8 mouse cellular contexts compared by ENCODE assay signal in the genomic region with DNA sequence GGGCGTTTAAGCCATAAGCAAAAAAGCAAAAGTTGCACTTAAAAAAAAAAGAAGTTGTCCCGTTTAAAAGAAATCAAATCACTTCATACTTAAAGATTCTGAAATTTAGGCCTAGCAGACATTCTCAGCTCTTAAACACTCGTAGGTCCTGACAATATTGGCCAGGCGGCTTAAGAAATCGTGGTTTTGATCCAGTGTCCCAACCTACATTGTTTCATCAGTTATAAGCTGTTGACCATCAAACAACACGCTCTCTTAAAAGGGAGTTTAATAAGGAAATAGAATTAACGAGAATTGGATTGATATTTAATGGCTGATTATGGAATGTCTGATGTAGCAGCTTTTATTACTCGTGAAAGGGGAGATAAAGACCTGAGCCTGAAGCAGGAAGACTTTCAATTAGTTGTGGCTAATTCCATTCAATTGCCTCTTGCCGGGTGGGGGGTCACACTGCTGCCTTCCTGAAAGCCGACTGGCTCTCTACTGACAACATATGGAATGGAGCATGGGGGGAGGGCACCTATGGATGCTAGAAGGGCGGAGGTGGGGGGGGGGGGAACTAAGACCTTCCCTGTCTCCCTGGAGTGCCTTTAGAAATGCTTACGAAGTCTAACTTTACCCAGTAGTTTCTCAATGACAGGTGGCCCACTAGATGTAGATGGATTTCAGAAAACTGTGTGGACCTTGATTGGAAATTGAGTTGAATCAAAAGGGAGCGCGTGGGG. TPM values are rescaled to one million over a fixed set of nuclear protein-coding genes. Genes with fewer than 3 reads are reported as not detected.
DNase-seq lines count a peak whose midpoint lies in the region; ATAC-seq lines count a peak whose summit lies in the region.

No protein-coding gene starts in this region.

- H3K4me2 ChIP-seq in heart, embryonic 11.5 days, result peak overlapping the region; percentile 97
- H3K4me2 ChIP-seq in hindbrain, embryonic 15.5 days, result peak overlapping the region; percentile 96
- peak overlapping the region; percentile 98 for H3K4me2 ChIP-seq in midbrain, embryonic 16.5 days (ENCODE audit: low read length)

- H3K27me3 ChIP-seq in heart, embryonic 11.5 days (ENCODE audit: control insufficient read depth, insufficient read depth, low read length), result peaks cover 54% of the 10 kb centered on the region
- no peaks in the 10 kb centered on the region for H3K27me3 ChIP-seq in hindbrain, embryonic 15.5 days
- H3K27me3 ChIP-seq in midbrain, embryonic 16.5 days (ENCODE audit: control insufficient read depth, insufficient read depth, low read depth, low read length), result peaks cover 3% of the 10 kb centered on the region; the same call in 1 of the 2 replicates

- no peak for ATAC-seq in heart, embryonic 11.5 days (replicated peaks; ENCODE audit: insufficient number of reproducible peaks, low FRiP score, low TSS enrichment)
- ATAC-seq in hindbrain, embryonic 15.5 days (ENCODE audit: low FRiP score, low read depth), result no peak
- no peak for ATAC-seq in midbrain, embryonic 16.5 days

- H3K4me1 ChIP-seq in heart, embryonic 11.5 days (ENCODE audit: control insufficient read depth, insufficient read depth, low read length), result peaks cover 2% of the 10 kb centered on the region; the same call in 1 of the 2 replicates
- peaks cover 28% of the 10 kb centered on the region for H3K4me1 ChIP-seq in hindbrain, embryonic 15.5 days (replicated peaks)
- H3K4me1 ChIP-seq in midbrain, embryonic 16.5 days (ENCODE audit: control insufficient read depth, insufficient read depth, low read length), result peaks cover 26% of the 10 kb centered on the region

- intact Hi-C loops in heart, postnatal 36 days (cut with DNase I), result no loop called here

- no peak for DNase-seq in heart, postnatal 36 days
- peak; percentile 50 for DNase-seq in adipocyte (ENCODE audit: low spot score)
- DNase-seq in gastrocnemius, adult 18-20 months (ENCODE audit: low spot score), result no peak
- DNase-seq in urinary bladder, adult 2 months (ENCODE audit: low spot score), result no peak
- DNase-seq in layer of hippocampus, adult 9-10 months (ENCODE audit: low spot score), result no peak

- 6% methylated on average over 14 of the region's 14 CpGs for WGBS in heart, embryonic 11.5 days (ENCODE audit: insufficient replicate concordance)
- WGBS in hindbrain, embryonic 15.5 days, result 4% methylated on average over 14 of the region's 14 CpGs
- WGBS in midbrain, embryonic 16.5 days, result 5% methylated on average over 14 of the region's 14 CpGs

- H3K27ac ChIP-seq in heart, embryonic 11.5 days (ENCODE audit: low read depth, low read length), result no peak overlapping the region
- peak overlapping the region; percentile 75 for H3K27ac ChIP-seq in hindbrain, embryonic 15.5 days (replicated peaks)
- 0 out of 2 replicates have a peak overlapping the region, but pooled peaks have one; percentile 59 for H3K27ac ChIP-seq in midbrain, embryonic 16.5 days (ENCODE audit: low read length)

- no peaks in the 10 kb centered on the region for H3K36me3 ChIP-seq in heart, embryonic 11.5 days (ENCODE audit: control insufficient read depth, insufficient read depth, low read length)
- no peaks in the 10 kb centered on the region for H3K36me3 ChIP-seq in hindbrain, embryonic 15.5 days
- no peaks in the 10 kb centered on the region for H3K36me3 ChIP-seq in midbrain, embryonic 16.5 days (ENCODE audit: control insufficient read depth, insufficient read depth, low read length)

- no peaks in the 10 kb centered on the region for H3K9me3 ChIP-seq in heart, embryonic 11.5 days (replicated peaks; ENCODE audit: control insufficient read depth, low read length)
- H3K9me3 ChIP-seq in hindbrain, embryonic 15.5 days, result no peaks in the 10 kb centered on the region
- no peaks in the 10 kb centered on the region for H3K9me3 ChIP-seq in midbrain, embryonic 16.5 days (replicated peaks; ENCODE audit: control insufficient read depth, low read length, poor library complexity, severe bottlenecking)

- peak overlapping the region; percentile 71 for H3K4me3 ChIP-seq in heart, embryonic 11.5 days (ENCODE audit: low read depth, low read length)
- peak overlapping the region; percentile 66 for H3K4me3 ChIP-seq in hindbrain, embryonic 15.5 days
- peak overlapping the region; percentile 80 for H3K4me3 ChIP-seq in midbrain, embryonic 16.5 days (ENCODE audit: low read depth, low read length)

- no peak overlapping the region for H3K9ac ChIP-seq in heart, embryonic 11.5 days (ENCODE audit: low read depth, low read length)
- peak overlapping the region; percentile 61 for H3K9ac ChIP-seq in hindbrain, embryonic 15.5 days
- 0 out of 2 replicates have a peak overlapping the region, but pooled peaks have one; percentile 34 for H3K9ac ChIP-seq in midbrain, embryonic 16.5 days (ENCODE audit: low read depth, low read length)

RNA-seq across cellular contexts. Expression of gene Lrig3, which starts 1.6 kb away (rescaled TPM):
- polyA plus RNA-seq in heart, embryonic 11.5 days (2014; fragmentation: Nextera tagmentation; extraction: Ambion mirVana), result 2.4 and 2.6 TPM in 2 replicates
- 1 to 10 TPM; 1.7 to 2.3 TPM for total RNA-seq in heart, postnatal 36 days (2021)
- polyA plus RNA-seq in hindbrain, embryonic 15.5 days (2015; fragmentation: Nextera tagmentation; extraction: Ambion mirVana), result 4.1 and 4.4 TPM in 2 replicates
- polyA plus RNA-seq in midbrain, embryonic 16.5 days (2015; fragmentation: Nextera tagmentation; extraction: Ambion mirVana), result 2.7 and 2.9 TPM in 2 replicates
- 1 to 10 TPM; 2.8 to 3.2 TPM for total RNA-seq in gastrocnemius, adult 18-20 months (2021)
- polyA plus RNA-seq in urinary bladder, adult 2 months (2012; rRNA removed), result 6.1 and 7.0 TPM in 2 replicates
